Mouse (Mus musculus) bone marrow macrophage, adult 2 months (primary cell): ENCODE measurements around the gene Acsbg1.

Source experiments
- CTCF ChIP-seq: IDR thresholded peaks from 2 replicates; pipeline ENCODE4 v1.5.1; 2012; ENCODE audit warnings: low read depth, mild to moderate bottlenecking, low read length, moderate library complexity
- POLR2A ChIP-seq: IDR thresholded peaks from 2 replicates; pipeline ENCODE4 v1.6.1; 2012; ENCODE audit warnings: mild to moderate bottlenecking, low read depth, low read length, borderline replicate concordance

DNA sequence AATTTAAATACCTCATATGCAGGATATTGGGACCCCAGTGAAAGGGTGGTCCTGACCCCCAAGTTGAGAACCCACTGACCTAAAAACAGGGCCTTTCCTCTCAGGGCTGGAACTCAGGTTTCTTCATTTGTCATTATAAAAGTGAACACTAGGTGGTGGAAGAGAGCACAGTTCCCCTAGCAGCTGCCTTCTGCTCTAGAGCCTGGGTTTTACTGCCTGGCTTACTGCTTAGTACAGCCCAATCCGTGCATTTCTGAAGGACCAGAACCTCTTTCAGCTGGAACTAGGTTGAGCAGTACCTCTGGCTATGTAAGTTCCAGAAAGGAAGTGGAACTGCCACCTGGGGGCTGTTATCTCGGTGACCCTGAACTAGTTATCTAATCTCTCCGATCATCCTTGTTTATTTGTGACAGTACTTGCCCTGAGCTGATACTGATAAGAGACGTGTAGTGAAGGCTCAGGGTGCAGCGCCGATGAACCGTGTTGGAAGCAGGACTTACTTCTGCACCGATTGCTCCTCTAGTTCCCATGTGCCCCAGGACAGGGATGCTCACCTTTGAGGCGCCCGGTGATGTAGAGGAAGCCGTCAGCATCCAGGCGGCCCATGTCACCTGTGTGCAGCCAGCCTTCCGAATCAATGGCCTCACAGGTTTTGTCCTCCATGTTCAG lies 47.4 kb downstream of the Acsbg1 start:
- TF ChIP-seq CTCF: peak; percentile 48
- TF ChIP-seq POLR2A: no peak
